Mouse (Mus musculus): ENCODE data around the gene AB124611.

GRCm38 (mm10) chr9:21557556-21557955, 31.6 kb downstream of the AB124611 start:
- TF ChIP-seq CTCF (IDR thresholded peaks at IDR 0.05; ENCODE audit: extremely low read depth, insufficient read depth, insufficient read length, insufficient replicate concordance) = no peak
- no peak for TF ChIP-seq POLR2A (IDR thresholded peaks at IDR 0.05; ENCODE audit: low read depth, low read length)
